Mouse (Mus musculus) lung, embryonic 15.5 days (tissue): ENCODE data around the gene Coro1a. TPM values are rescaled to one million over a fixed set of nuclear protein-coding genes. Genes with fewer than 3 reads are reported as not detected.

Experiments used
- ATAC-seq: fragments of 200-750 bp; cut with Nextera tagmentation; 2 replicates; pipeline ENCODE4 v1.8.0; 2017; ENCODE audit warnings: moderate number of reproducible peaks, borderline replicate concordance; ENCODE audit not compliant: low FRiP score, low TSS enrichment; ENCODE audit errors: extremely low read depth
- H3K27ac ChIP-seq: fragments of 300-500 bp; sonication (generic); 2 replicates; pipeline ENCODE4 v1.5.1; 2015; ENCODE audit warnings: moderate library complexity, mild to moderate bottlenecking, inconsistent platforms
- H3K27me3 ChIP-seq: fragments of 300-500 bp; sonication (generic); 2 replicates; pipeline ENCODE4 v1.6.1; 2015; ENCODE audit warnings: inconsistent platforms
- H3K36me3 ChIP-seq: fragments of 300-500 bp; sonication (generic); 2 replicates; pipeline ENCODE4 v1.6.1; 2015; ENCODE audit warnings: inconsistent platforms
- H3K4me1 ChIP-seq: fragments of 300-500 bp; sonication (generic); 2 replicates; pipeline ENCODE4 v1.6.1; 2015; ENCODE audit warnings: inconsistent platforms
- H3K4me2 ChIP-seq: fragments of 300-500 bp; sonication (generic); 2 replicates; pipeline ENCODE4 v1.6.1; 2015; ENCODE audit warnings: inconsistent platforms, mild to moderate bottlenecking, moderate library complexity
- H3K4me3 ChIP-seq: fragments of 300-500 bp; sonication (generic); 2 replicates; pipeline ENCODE4 v1.5.1; 2015; ENCODE audit warnings: mild to moderate bottlenecking, inconsistent platforms
- H3K9ac ChIP-seq: fragments of 300-500 bp; sonication (generic); 2 replicates; pipeline ENCODE4 v1.6.1; 2015; ENCODE audit warnings: inconsistent platforms
- H3K9me3 ChIP-seq: fragments of 300-500 bp; sonication (generic); 2 replicates; pipeline ENCODE4 v1.6.1; 2016; ENCODE audit warnings: inconsistent platforms
- WGBS: fragments of 180-500 bp; shearing (Covaris S2); methylation state at CpG from one replicate; pipeline ENCODE4 v1.1.7; 2015; 5-methylcytosine and 5-hydroxymethylcytosine counted together
- polyA plus RNA-seq: library from polyadenylated mRNA; unstranded; fragments of >200 nt; fragmentation: Nextera tagmentation; extraction: Ambion mirVana; gene quantifications from 2 replicates; pipeline ENCODE4 v1.2.1, GENCODE M21; 2015

Coro1a gene
- polyA plus RNA-seq, 1 experiment from 2014 or later, result 58.1 TPM

- ATAC-seq, result no peak
- H3K9ac ChIP-seq, result no peak overlapping the region
- no peaks in the 10 kb centered on the region for H3K9me3 ChIP-seq
- H3K4me1 ChIP-seq, result peaks cover 4% of the 10 kb centered on the region; the same call in 1 of the 2 replicates
- WGBS, result 48% methylated on average over 8 of the region's 8 CpGs
- H3K36me3 ChIP-seq, result no peaks in the 10 kb centered on the region
- no peaks in the 10 kb centered on the region for H3K27me3 ChIP-seq
- H3K4me2 ChIP-seq, result no peak overlapping the region
- no peak overlapping the region for H3K27ac ChIP-seq
- H3K4me3 ChIP-seq, result no peak overlapping the region
Measured at GRCm38 (mm10) chr7:126678545-126679341, 28.8 kb downstream of the Coro1a start.

- Histone ChIP-seq H3K9ac (no peak overlapping the region), H3K4me3 (no peak overlapping the region), H3K36me3 (peaks cover 15% of the 10 kb centered on the region; the same call in 1 of the 2 replicates), H3K4me1 (peaks cover 4% of the 10 kb centered on the region; the same call in 1 of the 2 replicates), H3K27me3 (no peaks in the 10 kb centered on the region), H3K9me3 (no peaks in the 10 kb centered on the region), H3K27ac (0 out of 2 replicates have a peak overlapping the region, but pooled peaks have one; percentile 74), H3K4me2 (no peak overlapping the region)
- 65% methylated on average over 4 of the region's 4 CpGs for WGBS
- ATAC-seq, result 0 out of 2 replicates have a peak, but pooled peaks have one; percentile 7
Measured at GRCm38 (mm10) chr7:126676631-126677220, 30.9 kb downstream of the Coro1a start.

GRCm38 (mm10) chr7:126676207-126676606 is 31.4 kb downstream of the Coro1a start, which contains the start of gene Sult1a1:
Gene Sult1a1 (minus strand): TSS chr7:126676432.
- Histone ChIP-seq H3K27ac (peak within 1 kb of the TSS; percentile 74), H3K9me3 (no peaks in the 10 kb centered on the region), H3K36me3 (peaks cover 20% of the 10 kb centered on the region; the same call in 1 of the 2 replicates), H3K4me3 (no peak within 1 kb of the TSS), H3K9ac (no peak within 1 kb of the TSS), H3K27me3 (no peaks in the 10 kb centered on the region), H3K4me1 (peaks cover 4% of the 10 kb centered on the region; the same call in 1 of the 2 replicates), H3K4me2 (peak within 1 kb of the TSS; percentile 13; the same call in 1 of the 2 replicates)
- ATAC-seq, result peak; percentile 64; the same call in 1 of the 2 replicates
- 62% methylated on average over 1 of the region's 1 CpGs for WGBS

DNA sequence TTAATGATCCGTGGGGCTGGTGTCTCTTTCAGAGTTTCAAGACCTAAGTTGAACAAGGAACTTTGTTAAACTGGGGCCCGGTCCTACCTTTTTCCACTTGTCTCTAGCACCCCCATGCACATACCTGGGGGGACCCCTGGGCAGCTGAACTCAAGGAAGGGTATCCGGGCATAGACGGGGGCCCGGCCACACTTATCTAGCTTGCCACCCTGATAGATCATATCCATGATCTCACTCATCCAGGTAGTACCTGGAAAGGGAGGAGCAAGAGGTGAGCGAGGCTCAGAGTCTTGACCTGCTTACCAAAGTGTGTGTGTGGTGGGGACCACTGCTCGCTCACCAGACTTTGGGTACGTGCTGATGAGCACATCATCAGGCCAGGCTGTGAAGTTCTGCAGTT is 32.5 kb downstream of the Coro1a start:
- Histone ChIP-seq H3K4me2 (no peak overlapping the region), H3K27ac (no peak overlapping the region), H3K36me3 (peaks cover 29% of the 10 kb centered on the region; the same call in 1 of the 2 replicates), H3K4me1 (peaks cover 4% of the 10 kb centered on the region; the same call in 1 of the 2 replicates), H3K27me3 (no peaks in the 10 kb centered on the region), H3K9ac (no peak overlapping the region), H3K9me3 (no peaks in the 10 kb centered on the region), H3K4me3 (no peak overlapping the region)
- no peak for ATAC-seq
- 92% methylated on average over 8 of the region's 8 CpGs for WGBS

- H3K4me3 ChIP-seq, result no peak overlapping the region
- peaks cover 31% of the 10 kb centered on the region; the same call in 1 of the 2 replicates for H3K36me3 ChIP-seq
- H3K4me1 ChIP-seq, result peaks cover 4% of the 10 kb centered on the region; the same call in 1 of the 2 replicates
- no peak for ATAC-seq
- H3K4me2 ChIP-seq, result no peak overlapping the region
- H3K27ac ChIP-seq, result no peak overlapping the region
- H3K9me3 ChIP-seq, result no peaks in the 10 kb centered on the region
- WGBS, result 90% methylated on average over 9 of the region's 9 CpGs
- no peaks in the 10 kb centered on the region for H3K27me3 ChIP-seq
- H3K9ac ChIP-seq, result no peak overlapping the region
Measured at GRCm38 (mm10) chr7:126672111-126672510, 35.5 kb downstream of the Coro1a start.

DNA sequence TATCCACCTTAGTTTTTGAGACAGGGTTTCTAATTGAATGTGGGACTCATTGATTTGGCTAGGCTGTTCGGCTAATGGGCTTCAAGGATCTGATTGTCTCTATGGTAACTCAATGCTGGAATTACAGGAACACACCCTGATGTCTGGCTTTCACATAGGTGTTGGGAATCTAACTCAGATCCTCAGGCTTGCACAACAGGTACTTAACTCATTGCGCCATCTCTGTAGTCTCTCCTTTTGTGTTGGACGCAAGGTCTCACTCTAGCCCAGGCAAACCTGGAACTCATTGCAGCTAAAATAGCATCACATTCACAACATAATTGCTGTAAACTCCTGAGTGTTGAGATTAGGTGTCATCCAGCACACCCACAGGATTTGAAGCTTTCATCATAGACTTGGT is 37.4 kb downstream of the Coro1a start:
- no peak overlapping the region for H3K27ac ChIP-seq
- H3K36me3 ChIP-seq, result peaks cover 31% of the 10 kb centered on the region; the same call in 1 of the 2 replicates
- H3K4me1 ChIP-seq, result no peaks in the 10 kb centered on the region
- H3K9ac ChIP-seq, result no peak overlapping the region
- H3K4me3 ChIP-seq, result no peak overlapping the region
- no peaks in the 10 kb centered on the region for H3K9me3 ChIP-seq
- WGBS, result 89% methylated on average over 3 of the region's 3 CpGs
- ATAC-seq, result no peak
- H3K27me3 ChIP-seq, result no peaks in the 10 kb centered on the region
- no peak overlapping the region for H3K4me2 ChIP-seq

DNA sequence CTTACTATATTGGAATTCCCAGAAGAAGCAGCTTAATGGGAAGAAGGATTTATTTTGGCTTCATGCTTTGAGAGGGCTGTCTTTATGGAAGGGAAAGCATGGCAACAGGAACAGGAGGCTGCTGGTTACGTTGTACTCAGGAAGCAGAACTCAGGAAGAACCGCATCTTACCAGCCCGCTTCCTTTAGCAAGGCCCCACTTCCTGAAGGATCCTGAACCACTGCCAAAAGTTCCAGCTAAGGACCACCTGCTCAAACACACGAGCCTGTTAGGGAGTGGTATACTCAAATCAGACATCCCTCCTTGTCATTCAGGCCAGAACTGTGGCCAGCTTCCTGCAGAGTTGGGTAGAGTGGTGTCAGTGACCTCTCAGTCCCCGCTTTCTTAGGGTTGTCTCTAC is 39.1 kb downstream of the Coro1a start:
- Histone ChIP-seq H3K4me2 (no peak overlapping the region), H3K4me1 (no peaks in the 10 kb centered on the region), H3K36me3 (peaks cover 31% of the 10 kb centered on the region; the same call in 1 of the 2 replicates), H3K4me3 (no peak overlapping the region), H3K27ac (peak overlapping the region; percentile 73), H3K27me3 (no peaks in the 10 kb centered on the region), H3K9ac (no peak overlapping the region), H3K9me3 (no peaks in the 10 kb centered on the region)
- WGBS, result 49% methylated on average over 5 of the region's 5 CpGs
- 0 out of 2 replicates have a peak, but pooled peaks have one; percentile 23 for ATAC-seq

DNA sequence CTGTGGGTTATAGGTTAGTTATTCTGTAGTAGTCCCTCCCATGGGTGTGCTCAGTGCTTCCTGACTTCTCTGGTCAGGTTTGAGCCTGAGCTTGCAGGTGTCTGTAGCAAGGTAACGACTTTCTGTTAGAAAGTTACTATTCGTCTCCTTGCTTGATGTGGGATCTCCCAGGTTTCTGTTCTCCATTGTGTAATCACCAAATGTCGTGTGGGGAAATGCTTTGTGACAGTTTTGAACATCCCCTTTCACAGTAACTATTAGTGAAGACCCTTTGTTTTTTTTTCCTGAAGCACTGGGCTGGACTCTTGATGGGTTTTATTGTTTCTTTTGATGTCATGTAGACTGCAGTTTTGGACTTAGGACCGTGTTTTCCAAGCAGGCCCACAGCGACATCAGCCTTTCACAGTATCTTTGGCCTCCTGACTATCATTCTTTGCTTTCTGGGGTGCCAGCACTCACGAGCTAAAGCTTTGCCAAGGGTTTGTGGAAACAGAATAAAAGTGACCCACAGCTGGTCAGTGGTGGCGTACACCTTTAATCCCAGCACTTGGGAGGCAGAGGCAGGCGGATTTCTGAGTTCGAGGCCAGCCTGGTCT is 40.0 kb downstream of the Coro1a start:
- Histone ChIP-seq H3K9me3 (no peaks in the 10 kb centered on the region), H3K27me3 (no peaks in the 10 kb centered on the region), H3K36me3 (peaks cover 31% of the 10 kb centered on the region; the same call in 1 of the 2 replicates), H3K4me2 (no peak overlapping the region), H3K27ac (peak overlapping the region; percentile 73; the same call in 1 of the 2 replicates), H3K4me1 (no peaks in the 10 kb centered on the region), H3K4me3 (no peak overlapping the region), H3K9ac (no peak overlapping the region)
- 82% methylated on average over 9 of the region's 9 CpGs for WGBS
- ATAC-seq, result no peak

- Histone ChIP-seq H3K9me3 (no peaks in the 10 kb centered on the region), H3K4me3 (no peak overlapping the region), H3K36me3 (peaks cover 11% of the 10 kb centered on the region; the same call in 1 of the 2 replicates), H3K4me2 (no peak overlapping the region), H3K27me3 (no peaks in the 10 kb centered on the region), H3K9ac (no peak overlapping the region), H3K27ac (no peak overlapping the region), H3K4me1 (no peaks in the 10 kb centered on the region)
- no peak for ATAC-seq
- 93% methylated on average over 3 of the region's 3 CpGs for WGBS
Measured at GRCm38 (mm10) chr7:126665269-126665668, 42.3 kb downstream of the Coro1a start.

- Histone ChIP-seq H3K36me3 (peaks cover 7% of the 10 kb centered on the region; the same call in 1 of the 2 replicates), H3K4me1 (no peaks in the 10 kb centered on the region), H3K9ac (no peak overlapping the region), H3K4me2 (no peak overlapping the region), H3K27ac (no peak overlapping the region), H3K9me3 (no peaks in the 10 kb centered on the region), H3K27me3 (no peaks in the 10 kb centered on the region), H3K4me3 (no peak overlapping the region)
- 43% methylated on average over 8 of the region's 8 CpGs for WGBS
- peak; percentile 73 for ATAC-seq
Measured at GRCm38 (mm10) chr7:126663646-126664045, 43.9 kb downstream of the Coro1a start.

GRCm38 (mm10) chr7:126659771-126660170 is 47.8 kb downstream of the Coro1a start:
- Histone ChIP-seq H3K4me2 (no peak overlapping the region), H3K36me3 (peaks cover 7% of the 10 kb centered on the region; the same call in 1 of the 2 replicates), H3K4me1 (no peaks in the 10 kb centered on the region), H3K4me3 (no peak overlapping the region), H3K9ac (no peak overlapping the region), H3K27me3 (no peaks in the 10 kb centered on the region), H3K9me3 (no peaks in the 10 kb centered on the region), H3K27ac (no peak overlapping the region)
- ATAC-seq, result no peak
- 85% methylated on average over 3 of the region's 3 CpGs for WGBS
